Mouse (Mus musculus): Measurements from ENCODE around the gene Tnks1bp1. TPM values are rescaled to one million over a fixed set of nuclear protein-coding genes. Genes with fewer than 3 reads are reported as not detected.

Tnks1bp1 gene
- polyA plus RNA-seq, 1 experiment from 2014 or later, result 39.2 TPM

- no peak overlapping the region for H3K4me3 ChIP-seq (replicated peaks)
These were observed 51.1 kb downstream of the Tnks1bp1 start for GRCm38 (mm10) chr2:85098824-85099511.

GRCm38 (mm10) chr2:85103201-85103600, 55.4 kb downstream of the Tnks1bp1 start:
- Histone ChIP-seq H3K9ac (no peak overlapping the region), H3K27me3 (no peaks in the 10 kb centered on the region), H3K4me1 (peaks cover 10% of the 10 kb centered on the region), H3K36me3 (no peaks in the 10 kb centered on the region), H3K27ac (no peak overlapping the region), H3K9me3 (replicated peaks) (no peaks in the 10 kb centered on the region), H3K4me3 (replicated peaks) (no peak overlapping the region), H3K4me2 (no peak overlapping the region)
- no peak for ATAC-seq (replicated peaks; ENCODE audit: low FRiP score)
- 68% methylated on average over 8 of the region's 8 CpGs for WGBS

More at GRCm38 (mm10) chr2:85098824-85099511, 51.1 kb downstream of the Tnks1bp1 start:
- WGBS, result 52% methylated on average over 7 of the region's 7 CpGs
- Histone ChIP-seq H3K4me1 (no peaks in the 10 kb centered on the region), H3K4me2 (no peak overlapping the region), H3K9me3 (replicated peaks) (no peaks in the 10 kb centered on the region), H3K27me3 (no peaks in the 10 kb centered on the region), H3K36me3 (no peaks in the 10 kb centered on the region), H3K9ac (no peak overlapping the region), H3K27ac (peak overlapping the region; percentile 32; the same call in 1 of the 2 replicates)
- 0 out of 2 replicates have a peak, but pooled peaks have one; percentile 27 for ATAC-seq (replicated peaks; ENCODE audit: low FRiP score)

- H3K9me3 ChIP-seq (replicated peaks), result no peaks in the 10 kb centered on the region
- ATAC-seq (replicated peaks; ENCODE audit: low FRiP score), result peak; percentile 31
- peaks cover 10% of the 10 kb centered on the region for H3K4me1 ChIP-seq
- no peaks in the 10 kb centered on the region for H3K27me3 ChIP-seq
- WGBS, result 53% methylated on average over 11 of the region's 11 CpGs
- H3K9ac ChIP-seq, result no peak overlapping the region
- peak overlapping the region; percentile 11; the same call in 1 of the 2 replicates for H3K27ac ChIP-seq
- H3K4me2 ChIP-seq, result no peak overlapping the region
- no peak overlapping the region for H3K4me3 ChIP-seq (replicated peaks)
- no peaks in the 10 kb centered on the region for H3K36me3 ChIP-seq
These were observed 57.7 kb downstream of the Tnks1bp1 start for GRCm38 (mm10) chr2:85105426-85106013.

GRCm38 (mm10) chr2:85106068-85106790, 58.4 kb downstream of the Tnks1bp1 start:
- no peaks in the 10 kb centered on the region for H3K36me3 ChIP-seq
- no peaks in the 10 kb centered on the region for H3K9me3 ChIP-seq (replicated peaks)
- WGBS, result 52% methylated on average over 7 of the region's 7 CpGs
- H3K27ac ChIP-seq, result peak overlapping the region; percentile 15; the same call in 1 of the 2 replicates
- peaks cover 10% of the 10 kb centered on the region for H3K4me1 ChIP-seq
- no peak overlapping the region for H3K4me3 ChIP-seq (replicated peaks)
- no peaks in the 10 kb centered on the region for H3K27me3 ChIP-seq
- H3K4me2 ChIP-seq, result no peak overlapping the region
- ATAC-seq (replicated peaks; ENCODE audit: low FRiP score), result peak; percentile 70
- no peak overlapping the region for H3K9ac ChIP-seq

- Histone ChIP-seq H3K4me3 (replicated peaks) (no peak overlapping the region), H3K36me3 (no peaks in the 10 kb centered on the region), H3K27me3 (no peaks in the 10 kb centered on the region), H3K4me1 (peaks cover 10% of the 10 kb centered on the region), H3K9me3 (replicated peaks) (no peaks in the 10 kb centered on the region), H3K9ac (no peak overlapping the region), H3K27ac (0 out of 2 replicates have a peak overlapping the region, but pooled peaks have one; percentile 15), H3K4me2 (no peak overlapping the region)
- no peak for ATAC-seq (replicated peaks; ENCODE audit: low FRiP score)
- 54% methylated on average over 4 of the region's 4 CpGs for WGBS
These were observed 59.1 kb downstream of the Tnks1bp1 start for GRCm38 (mm10) chr2:85106941-85107340.

- H3K27ac ChIP-seq, result no peak overlapping the region
- no peaks in the 10 kb centered on the region for H3K27me3 ChIP-seq
- peaks cover 10% of the 10 kb centered on the region for H3K4me1 ChIP-seq
- no peak overlapping the region for H3K4me3 ChIP-seq (replicated peaks)
- no peak overlapping the region for H3K9ac ChIP-seq
- no peak for ATAC-seq (replicated peaks; ENCODE audit: low FRiP score)
- H3K9me3 ChIP-seq (replicated peaks), result no peaks in the 10 kb centered on the region
- WGBS, result 86% methylated on average over 9 of the region's 9 CpGs
- no peaks in the 10 kb centered on the region for H3K36me3 ChIP-seq
- H3K4me2 ChIP-seq, result no peak overlapping the region
These were observed 62.6 kb downstream of the Tnks1bp1 start for GRCm38 (mm10) chr2:85110288-85110875.

Other genes starting within 250 kb of the Tnks1bp1 start
- gene Ube2l6, start 249.2 kb upstream of the Tnks1bp1 start, polyA plus RNA-seq (2015; fragmentation: Nextera tagmentation; extraction: Ambion mirVana), result 42.8 and 51.1 TPM in 2 replicates
- gene Smtnl1, start 225.4 kb upstream of the Tnks1bp1 start, polyA plus RNA-seq (2015; fragmentation: Nextera tagmentation; extraction: Ambion mirVana), result 0.42 and 0.43 TPM in 2 replicates
- gene Timm10, start 221.0 kb upstream of the Tnks1bp1 start, polyA plus RNA-seq (2015; fragmentation: Nextera tagmentation; extraction: Ambion mirVana), result 54.2 and 54.4 TPM in 2 replicates
- 16.5 and 20.7 TPM in 2 replicates for gene Slc43a1, start 209.2 kb upstream of the Tnks1bp1 start, polyA plus RNA-seq (2015; fragmentation: Nextera tagmentation; extraction: Ambion mirVana)
- gene Rtn4rl2, start 161.3 kb upstream of the Tnks1bp1 start, polyA plus RNA-seq (2015; fragmentation: Nextera tagmentation; extraction: Ambion mirVana), result 1.2 and 1.6 TPM in 2 replicates
- 52.4 and 56.3 TPM in 2 replicates for gene Slc43a3, start 111.4 kb upstream of the Tnks1bp1 start, polyA plus RNA-seq (2015; fragmentation: Nextera tagmentation; extraction: Ambion mirVana)
- 0.27 and 0.77 TPM in 2 replicates for gene Prg2, start 67.6 kb upstream of the Tnks1bp1 start, polyA plus RNA-seq (2015; fragmentation: Nextera tagmentation; extraction: Ambion mirVana)
- not detected in 2 replicates for gene Prg3, start 59.8 kb upstream of the Tnks1bp1 start, polyA plus RNA-seq (2015; fragmentation: Nextera tagmentation; extraction: Ambion mirVana)
- 299 and 307 TPM in 2 replicates for gene Ssrp1, start 10.8 kb upstream of the Tnks1bp1 start, polyA plus RNA-seq (2015; fragmentation: Nextera tagmentation; extraction: Ambion mirVana)
- 0.90 and 1.3 TPM in 2 replicates for gene P2rx3, start 10.6 kb upstream of the Tnks1bp1 start, polyA plus RNA-seq (2015; fragmentation: Nextera tagmentation; extraction: Ambion mirVana)
- gene Aplnr, start 88.2 kb downstream of the Tnks1bp1 start, polyA plus RNA-seq (2015; fragmentation: Nextera tagmentation; extraction: Ambion mirVana), result 94.6 and 104 TPM in 2 replicates
- 0.40 and 0.65 TPM in 2 replicates for gene Lrrc55, start 149.2 kb downstream of the Tnks1bp1 start, polyA plus RNA-seq (2015; fragmentation: Nextera tagmentation; extraction: Ambion mirVana)

Measured in kidney, embryonic 15.5 days (tissue).